Mouse (Mus musculus) thymus, adult 18-20 months (tissue): ENCODE results near the gene Mgarp.
"Not testable (repeated sequence)": the region's sequence is repeated elsewhere in the genome, so short reads cannot be mapped to it uniquely, and the experiment has no call there.

Experiments
- DNase-seq, 2 experiments: peaks; one replicate each; pipeline ENCODE4 v3.0.0; 2022; ENCODE audit warnings: mixed read lengths in 2 of 2

Gene Mgarp

GRCm38 (mm10) chr3:51364703-51365516 is 31.6 kb downstream of the Mgarp start:
- peak; percentile 57 to 68 for DNase-seq

DNA sequence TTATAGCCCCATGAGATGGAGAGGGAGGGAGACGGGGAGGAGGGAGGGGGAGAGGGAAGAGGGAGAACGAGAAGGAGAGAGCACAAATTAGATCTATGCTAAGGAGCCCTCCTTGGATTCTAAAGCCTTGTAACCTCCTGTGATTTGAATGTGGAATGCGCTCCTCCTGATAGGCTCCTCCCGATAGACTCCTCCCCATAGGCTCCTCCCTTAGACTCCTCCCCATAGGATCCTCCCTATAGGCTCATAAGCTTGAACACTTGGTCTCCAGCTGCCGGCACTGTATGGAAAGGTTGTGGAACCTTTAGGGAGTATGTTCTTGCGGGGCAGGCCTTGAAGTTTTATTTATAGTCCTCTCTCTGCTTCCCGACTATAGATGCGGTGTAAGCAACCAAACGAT is 35.5 kb downstream of the Mgarp start:
- no peak for DNase-seq

GRCm38 (mm10) chr3:51359558-51360307 is 36.8 kb downstream of the Mgarp start:
- DNase-seq, result peak in 1 of 2 experiments; percentile 22

DNA sequence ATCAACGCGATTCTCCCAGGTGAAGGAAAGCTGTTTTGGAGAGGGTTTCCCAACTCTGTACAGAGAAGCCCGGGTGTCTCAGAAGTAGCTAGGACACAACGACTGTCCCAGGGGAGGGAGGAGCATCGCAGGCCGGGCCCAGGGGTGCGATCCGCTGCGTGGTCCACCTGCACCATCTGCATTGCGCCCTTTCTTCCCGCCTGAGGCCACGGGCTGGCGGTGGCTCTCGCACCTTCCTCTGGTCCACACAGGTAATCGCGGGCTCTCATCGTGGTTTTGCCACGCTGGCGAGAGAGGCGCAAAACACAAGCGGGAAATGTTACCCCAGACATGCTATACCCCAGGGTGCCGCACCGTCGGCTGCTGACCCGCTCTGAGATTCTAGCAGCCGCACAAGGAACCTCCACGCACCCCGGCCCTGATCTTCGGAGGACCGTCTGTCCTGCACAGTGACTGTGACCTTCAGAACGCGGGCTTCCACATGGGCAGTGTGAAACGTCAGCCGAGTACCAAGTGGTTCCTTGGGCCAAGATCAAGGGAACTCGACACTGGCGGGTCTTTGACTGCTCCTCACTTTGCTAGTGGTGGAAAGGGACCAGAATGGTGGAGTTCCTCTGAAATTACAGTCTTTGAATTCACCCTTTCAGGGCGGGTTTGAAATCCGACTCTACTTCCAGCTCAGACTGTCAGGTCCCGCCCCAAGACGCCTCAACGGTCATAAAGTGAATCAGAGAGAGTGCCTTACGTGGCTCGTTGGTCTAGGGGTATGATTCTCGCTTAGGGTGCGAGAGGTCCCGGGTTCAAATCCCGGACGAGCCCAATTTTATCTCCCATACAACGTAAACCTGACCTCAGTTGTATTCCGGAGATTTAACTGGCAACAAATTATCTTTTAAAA is 37.6 kb downstream of the Mgarp start:
- peak; percentile 52 to 74 for DNase-seq

DNA sequence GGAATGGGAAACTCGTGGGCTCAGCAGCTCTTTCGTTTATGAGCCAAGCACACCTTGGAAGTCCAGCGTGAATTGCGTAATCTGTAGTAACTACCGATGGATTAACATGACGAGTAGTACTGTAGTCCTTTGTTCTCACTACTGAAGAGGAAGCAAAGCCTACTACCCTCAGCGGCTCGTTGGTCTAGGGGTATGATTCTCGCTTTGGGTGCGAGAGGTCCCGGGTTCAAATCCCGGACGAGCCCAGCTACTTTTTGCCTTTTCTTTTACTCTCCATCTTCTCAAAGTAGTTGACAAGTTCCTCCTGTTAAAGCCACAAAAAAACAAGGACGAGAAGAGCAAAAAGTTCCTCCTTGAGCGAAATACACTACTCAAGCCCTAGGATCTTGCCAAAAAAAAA is 38.4 kb downstream of the Mgarp start:
- peak; percentile 44 to 66 for DNase-seq

DNA sequence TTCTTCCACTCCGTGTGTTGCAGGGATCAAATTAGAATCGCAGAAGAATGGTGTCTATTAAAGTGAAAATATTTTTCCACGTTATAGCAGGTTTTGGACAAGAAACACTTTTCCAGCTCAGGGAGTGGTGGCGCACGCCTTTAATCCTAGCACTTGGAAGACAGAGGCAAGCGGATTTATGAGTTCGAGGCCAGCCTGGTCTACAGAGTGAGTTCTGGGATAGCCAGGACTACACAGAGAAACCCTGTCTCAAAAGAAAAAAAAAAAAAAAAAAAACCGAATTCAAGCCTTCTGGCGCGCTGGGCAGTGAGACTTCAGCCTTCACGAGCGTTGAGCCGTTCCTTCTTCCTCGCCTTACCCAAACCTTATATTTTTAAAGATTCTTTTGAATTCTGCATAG is 38.9 kb downstream of the Mgarp start:
- no peak for DNase-seq

DNA sequence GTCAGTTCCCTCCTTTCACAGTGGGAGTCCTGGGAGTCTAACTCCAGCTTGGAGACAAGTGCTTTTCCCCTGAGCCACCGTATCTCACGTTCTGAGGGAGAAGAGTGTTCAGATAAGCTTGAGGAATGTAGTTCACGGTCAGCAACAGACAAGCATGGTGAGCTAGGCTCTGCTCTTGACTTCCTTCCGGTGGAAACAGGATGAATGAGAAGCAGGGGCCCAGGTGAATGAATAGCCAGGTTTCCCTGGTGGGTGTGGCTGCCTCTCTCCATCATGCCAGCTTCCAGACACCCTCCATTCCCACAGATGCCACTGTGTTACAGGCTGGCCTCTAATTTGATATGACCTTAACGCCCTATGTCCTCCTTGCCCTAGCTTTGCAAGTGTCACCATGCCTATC is 39.5 kb downstream of the Mgarp start:
- no peak for DNase-seq

DNA sequence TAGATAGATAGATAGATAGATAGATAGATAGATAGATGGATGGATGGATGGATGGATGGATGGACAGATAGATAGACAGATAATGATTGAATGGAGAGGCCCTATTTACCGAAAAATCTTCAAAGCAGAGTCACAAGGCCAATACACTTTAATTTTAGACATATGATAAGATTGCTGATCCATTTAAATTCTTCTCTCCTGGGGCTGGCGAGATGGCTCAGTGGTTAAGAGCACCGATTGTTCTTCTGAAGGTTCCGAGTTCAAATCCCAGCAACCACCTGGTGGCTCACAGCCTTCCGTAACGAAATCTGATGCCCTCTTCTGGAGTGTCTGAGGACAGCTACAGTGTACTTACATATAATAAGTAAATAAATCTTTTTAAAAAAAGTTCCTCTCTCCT is 41.6 kb downstream of the Mgarp start:
- not testable (repeated sequence) for DNase-seq

GRCm38 (mm10) chr3:51354034-51354427 is 42.5 kb downstream of the Mgarp start:
- no peak for DNase-seq

- DNase-seq, result no peak
Measured at GRCm38 (mm10) chr3:51353325-51354033, 43.1 kb downstream of the Mgarp start.

GRCm38 (mm10) chr3:51350806-51351205 is 45.7 kb downstream of the Mgarp start:
- no peak for DNase-seq

- DNase-seq, result no peak
Measured at GRCm38 (mm10) chr3:51348646-51349238, 47.8 kb downstream of the Mgarp start.

DNA sequence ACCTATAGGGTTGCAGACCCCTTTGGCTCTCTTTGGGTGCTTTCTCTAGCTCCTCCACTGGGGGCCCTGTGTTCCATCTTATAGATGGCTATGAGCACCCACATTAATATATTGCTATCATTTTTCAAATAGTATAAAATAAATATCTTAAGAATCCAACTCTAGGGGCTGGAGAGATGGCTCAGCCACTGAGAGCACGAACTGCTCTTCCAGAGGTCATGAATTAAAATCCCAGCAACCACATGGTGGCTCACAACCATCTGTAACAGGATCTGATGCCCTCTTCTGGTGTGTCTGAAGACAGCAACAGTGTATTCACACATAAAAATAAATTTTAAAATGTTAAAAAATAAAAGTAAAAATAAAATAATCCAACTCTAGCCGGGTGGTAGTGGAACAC is 51.5 kb downstream of the Mgarp start:
- not testable (repeated sequence) for DNase-seq

GRCm38 (mm10) chr3:51344182-51344581 is 52.4 kb downstream of the Mgarp start:
- not testable (repeated sequence) for DNase-seq

DNA sequence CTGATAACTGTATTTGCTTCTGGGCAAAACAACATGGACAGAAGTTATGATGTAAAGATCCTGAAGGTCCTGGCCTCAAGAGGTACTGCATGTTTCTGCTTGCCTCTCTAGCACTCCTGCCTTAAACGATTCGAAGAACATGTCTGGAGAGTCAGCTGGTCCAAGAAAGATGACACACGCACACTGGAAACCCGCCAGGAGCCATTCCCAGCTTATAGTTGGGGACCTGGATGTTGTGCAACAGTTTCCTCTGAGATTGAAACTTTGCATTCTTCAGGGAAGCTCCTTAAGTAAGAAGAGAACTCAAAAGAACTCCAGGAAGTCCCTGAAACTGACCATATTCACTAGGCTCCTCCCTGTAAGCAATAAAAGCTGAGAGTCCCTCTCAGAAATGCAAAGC is 53.3 kb downstream of the Mgarp start:
- DNase-seq, result no peak

DNA sequence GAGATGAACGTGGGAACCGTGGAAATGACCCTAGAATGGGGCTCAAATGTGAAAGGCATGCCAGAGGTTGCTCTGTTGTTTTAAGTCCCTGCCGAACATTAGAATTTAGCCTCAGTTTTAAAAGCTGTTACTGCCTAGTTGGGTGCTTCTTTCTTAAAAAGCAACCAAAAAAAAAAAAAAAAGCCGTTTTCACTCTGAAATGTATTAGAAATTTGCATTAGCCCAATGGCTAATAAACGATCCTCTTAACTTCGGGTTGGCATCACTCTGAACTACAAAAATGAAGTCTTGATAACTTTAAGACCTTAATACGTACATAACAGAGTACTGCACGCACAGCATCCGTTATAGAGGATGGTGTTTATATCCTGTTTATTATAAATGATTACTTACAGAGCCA is 54.4 kb downstream of the Mgarp start:
- no peak for DNase-seq

- peak; percentile 61 to 63 for DNase-seq
Measured at GRCm38 (mm10) chr3:51341268-51342081, 55.1 kb downstream of the Mgarp start.

- DNase-seq, result peak; percentile 73 to 75
Measured at GRCm38 (mm10) chr3:51340552-51341267, 55.8 kb downstream of the Mgarp start, which contains the start of gene Elf2. TSS of gene Elf2 (minus strand) at chr3:51340663.

GRCm38 (mm10) chr3:51339734-51340551 is 56.6 kb downstream of the Mgarp start:
- DNase-seq, result peak; percentile 51 to 54
